Mouse (Mus musculus) midbrain, embryonic 13.5 days (tissue): ENCODE results near the gene Ispd. TPM values are rescaled to one million over a fixed set of nuclear protein-coding genes. Genes with fewer than 3 reads are reported as not detected.

Source experiments
- ATAC-seq: fragments of 200-750 bp; cut with Nextera tagmentation; 2 replicates; pipeline ENCODE4 v1.8.0; 2017; ENCODE audit warnings: mild to moderate bottlenecking, moderate TSS enrichment, moderate library complexity
- H3K27ac ChIP-seq: fragments of 300-500 bp; sonication (generic); 2 replicates; pipeline ENCODE4 v1.5.1; 2015; ENCODE audit warnings: inconsistent platforms, mild to moderate bottlenecking, moderate library complexity
- H3K27me3 ChIP-seq: fragments of 300-500 bp; sonication (generic); 2 replicates; pipeline ENCODE4 v1.6.1; 2015; ENCODE audit warnings: mild to moderate bottlenecking, inconsistent platforms
- H3K36me3 ChIP-seq: fragments of 300-500 bp; sonication (generic); 2 replicates; pipeline ENCODE4 v1.6.1; 2015; ENCODE audit warnings: mild to moderate bottlenecking, inconsistent platforms
- H3K4me1 ChIP-seq: fragments of 300-500 bp; sonication (generic); replicated peaks from 2 replicates; pipeline ENCODE4 v1.6.1; 2015; ENCODE audit warnings: inconsistent platforms
- H3K4me2 ChIP-seq: fragments of 300-500 bp; sonication (generic); replicated peaks from 2 replicates; pipeline ENCODE4 v1.6.1; 2015; ENCODE audit warnings: moderate library complexity, mild to moderate bottlenecking, inconsistent platforms
- H3K4me3 ChIP-seq: fragments of 300-500 bp; sonication (generic); replicated peaks from 2 replicates; pipeline ENCODE4 v1.5.1; 2015; ENCODE audit warnings: mild to moderate bottlenecking, inconsistent platforms
- H3K9ac ChIP-seq: fragments of 300-500 bp; sonication (generic); replicated peaks from 2 replicates; pipeline ENCODE4 v1.6.1; 2015; ENCODE audit warnings: mild to moderate bottlenecking, inconsistent platforms
- H3K9me3 ChIP-seq: fragments of 300-500 bp; sonication (generic); 2 replicates; pipeline ENCODE4 v1.6.1; 2016; ENCODE audit warnings: mild to moderate bottlenecking, inconsistent platforms
- WGBS: fragments of 180-500 bp; shearing (Covaris S2); methylation state at CpG from one replicate; pipeline ENCODE4 v1.1.7; 2015; 5-methylcytosine and 5-hydroxymethylcytosine counted together
- polyA plus RNA-seq: library from polyadenylated mRNA; unstranded; fragments of >200 nt; fragmentation: Nextera tagmentation; extraction: Ambion mirVana; gene quantifications from 2 replicates; pipeline ENCODE4 v1.2.1, GENCODE M21; 2015

Gene Ispd
- polyA plus RNA-seq, 1 experiment from 2014 or later, result 10.9 TPM

- 83% methylated on average over 6 of the region's 6 CpGs for WGBS
- no peaks in the 10 kb centered on the region for H3K36me3 ChIP-seq
- H3K4me2 ChIP-seq, result no peak overlapping the region
Observed at GRCm38 (mm10) chr12:36681779-36682178, 300.5 kb downstream of the Ispd start.

GRCm38 (mm10) chr12:36694072-36694471, 312.8 kb downstream of the Ispd start:
- Histone ChIP-seq H3K4me1 (no peaks in the 10 kb centered on the region), H3K27ac (no peak overlapping the region), H3K9ac (no peak overlapping the region), H3K9me3 (no peaks in the 10 kb centered on the region), H3K4me2 (no peak overlapping the region), H3K36me3 (no peaks in the 10 kb centered on the region), H3K4me3 (no peak overlapping the region), H3K27me3 (no peaks in the 10 kb centered on the region)
- WGBS, result 75% methylated on average over 2 of the region's 2 CpGs
- ATAC-seq, result 0 out of 2 replicates have a peak, but pooled peaks have one; percentile 43

More at GRCm38 (mm10) chr12:36681779-36682178, 300.5 kb downstream of the Ispd start:
- Histone ChIP-seq H3K27ac (no peak overlapping the region), H3K4me1 (no peaks in the 10 kb centered on the region), H3K9ac (no peak overlapping the region), H3K27me3 (no peaks in the 10 kb centered on the region), H3K9me3 (no peaks in the 10 kb centered on the region), H3K4me3 (no peak overlapping the region)
- ATAC-seq, result no peak

DNA sequence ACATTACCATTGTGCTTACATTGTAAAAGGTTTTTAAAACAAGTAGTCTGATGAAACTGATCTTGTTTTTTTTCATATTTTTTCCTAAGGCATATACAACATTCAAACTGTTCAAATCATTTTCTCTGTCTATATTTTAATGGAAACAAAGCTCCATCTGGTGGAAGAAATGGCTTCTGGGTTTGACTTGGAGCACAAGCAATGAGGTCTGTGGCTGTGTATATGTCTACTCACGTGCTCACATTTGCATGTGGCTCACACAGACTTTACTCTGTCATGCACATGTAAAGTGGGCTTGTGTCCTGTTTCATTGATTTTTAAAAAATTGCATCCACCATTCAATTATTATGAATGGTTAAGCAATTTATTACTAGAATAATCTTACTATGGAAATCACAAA, 323.1 kb downstream of the Ispd start:
- no peaks in the 10 kb centered on the region for H3K27me3 ChIP-seq

GRCm38 (mm10) chr12:36708810-36709209, 327.6 kb downstream of the Ispd start:
- no peak overlapping the region for H3K4me3 ChIP-seq
- 0 out of 2 replicates have a peak, but pooled peaks cover 3% of the 10 kb centered on the region for H3K4me1 ChIP-seq
- 78% methylated on average over 1 of the region's 1 CpGs for WGBS
- H3K4me2 ChIP-seq, result no peak overlapping the region
- no peak overlapping the region for H3K27ac ChIP-seq
- no peak overlapping the region for H3K9ac ChIP-seq
- ATAC-seq, result no peak
- no peaks in the 10 kb centered on the region for H3K36me3 ChIP-seq
- H3K9me3 ChIP-seq, result no peaks in the 10 kb centered on the region
- no peaks in the 10 kb centered on the region for H3K27me3 ChIP-seq

More for the DNA sequence above, 323.1 kb downstream of the Ispd start:
- Histone ChIP-seq H3K9me3 (no peaks in the 10 kb centered on the region), H3K27ac (no peak overlapping the region), H3K36me3 (no peaks in the 10 kb centered on the region), H3K9ac (no peak overlapping the region), H3K4me2 (no peak overlapping the region), H3K4me3 (no peak overlapping the region), H3K4me1 (0 out of 2 replicates have a peak, but pooled peaks cover 3% of the 10 kb centered on the region)
- 55% methylated on average over 1 of the region's 1 CpGs for WGBS
- ATAC-seq, result no peak

DNA sequence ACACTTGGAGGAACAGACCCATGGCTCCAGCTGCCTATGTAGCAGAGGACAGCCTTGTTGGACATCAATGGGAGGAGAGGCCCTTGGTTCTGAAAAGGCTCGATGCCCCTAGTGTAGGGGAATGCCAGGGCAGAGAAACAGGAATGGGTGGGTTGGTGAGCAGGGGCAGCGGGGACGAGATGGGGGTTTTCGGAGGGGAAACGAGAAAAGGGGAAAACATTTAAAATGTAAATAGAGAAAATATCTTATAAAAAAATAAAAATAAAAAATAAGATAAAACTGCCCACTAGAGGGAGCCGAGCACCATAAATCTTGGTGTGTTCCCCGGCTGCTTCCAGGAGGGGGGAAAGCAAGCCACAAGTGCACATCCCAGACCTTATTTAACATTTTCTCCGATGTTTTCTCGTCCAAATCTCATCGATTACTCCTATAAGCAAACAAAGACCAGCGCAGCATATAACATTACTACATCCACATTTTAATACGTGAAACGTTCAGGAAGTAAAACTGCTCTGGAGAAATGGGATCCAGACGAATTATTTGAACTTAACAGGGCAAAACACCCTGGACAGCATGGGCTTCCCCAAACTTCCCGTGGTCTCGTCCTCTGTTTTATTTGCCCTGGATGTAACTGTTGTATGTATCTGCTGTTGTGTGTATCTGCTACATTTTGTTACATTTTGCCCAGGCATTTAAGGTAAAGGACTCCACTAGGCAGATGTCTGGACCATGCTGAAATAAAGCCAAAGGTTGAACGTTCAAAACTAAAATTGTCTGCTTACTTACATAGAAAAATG, 332.8 kb downstream of the Ispd start:
- no peaks in the 10 kb centered on the region for H3K27me3 ChIP-seq
- H3K9ac ChIP-seq, result no peak overlapping the region
- ATAC-seq, result peak; percentile 83
- H3K27ac ChIP-seq, result no peak overlapping the region
- no peaks in the 10 kb centered on the region for H3K9me3 ChIP-seq
- H3K4me2 ChIP-seq, result peak overlapping the region; percentile 43
- H3K4me3 ChIP-seq, result 0 out of 2 replicates have a peak overlapping the region, but pooled peaks have one; percentile 10
- 0 out of 2 replicates have a peak, but pooled peaks cover under 1% of the 10 kb centered on the region for H3K4me1 ChIP-seq
- WGBS, result 25% methylated on average over 17 of the region's 17 CpGs
- H3K36me3 ChIP-seq, result no peaks in the 10 kb centered on the region

DNA sequence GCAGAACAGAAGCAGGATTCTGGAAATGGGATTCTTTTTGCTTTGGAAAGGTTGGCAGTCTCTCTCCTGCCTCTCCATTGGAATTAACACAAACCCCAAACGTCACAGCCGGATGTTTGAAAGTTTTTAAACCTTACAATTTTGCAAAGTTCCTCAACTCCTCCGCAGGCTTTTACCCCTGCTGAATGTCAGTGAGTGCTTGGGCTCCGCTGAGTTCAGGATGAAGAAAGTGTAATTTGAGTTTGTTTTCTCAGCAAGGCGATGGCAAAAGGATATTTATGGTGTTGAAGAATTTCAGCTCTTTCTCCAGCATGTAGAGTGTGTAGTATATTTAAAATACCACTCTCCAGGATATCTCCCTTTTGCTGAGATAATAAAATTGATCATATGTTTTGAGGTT, 336.3 kb downstream of the Ispd start:
- Histone ChIP-seq H3K9ac (no peak overlapping the region), H3K36me3 (no peaks in the 10 kb centered on the region), H3K9me3 (no peaks in the 10 kb centered on the region), H3K27me3 (no peaks in the 10 kb centered on the region), H3K4me1 (peaks cover 4% of the 10 kb centered on the region; the same call in 1 of the 2 replicates), H3K27ac (no peak overlapping the region), H3K4me2 (no peak overlapping the region), H3K4me3 (no peak overlapping the region)
- ATAC-seq, result no peak
- WGBS, result 69% methylated on average over 5 of the region's 5 CpGs

DNA sequence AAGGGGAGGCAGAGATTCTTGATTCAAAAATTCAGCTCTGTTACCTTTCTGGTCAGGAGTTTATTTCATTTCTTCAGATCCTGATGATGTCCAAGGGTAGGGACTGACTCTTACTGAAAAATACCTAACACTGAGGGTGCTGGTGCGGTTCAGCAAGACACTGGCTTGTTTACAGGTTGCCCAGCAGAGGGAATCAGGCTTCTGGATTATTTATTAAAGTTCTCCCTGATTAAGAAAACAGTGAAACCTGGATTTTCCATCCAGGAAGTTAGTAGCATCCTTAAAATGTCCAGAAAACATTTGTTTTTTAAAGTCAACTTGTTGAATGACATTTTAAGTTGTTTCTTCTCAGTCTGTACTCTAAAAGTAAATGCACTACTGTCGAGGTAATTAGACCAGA, 337.2 kb downstream of the Ispd start:
- H3K27me3 ChIP-seq, result no peaks in the 10 kb centered on the region
- no peak overlapping the region for H3K4me2 ChIP-seq
- H3K9me3 ChIP-seq, result no peaks in the 10 kb centered on the region
- H3K9ac ChIP-seq, result no peak overlapping the region
- no peaks in the 10 kb centered on the region for H3K36me3 ChIP-seq
- H3K4me3 ChIP-seq, result no peak overlapping the region
- no peak for ATAC-seq
- H3K27ac ChIP-seq, result no peak overlapping the region
- peaks cover 4% of the 10 kb centered on the region; the same call in 1 of the 2 replicates for H3K4me1 ChIP-seq
- 66% methylated on average over 2 of the region's 2 CpGs for WGBS

- no peaks in the 10 kb centered on the region for H3K9me3 ChIP-seq
- H3K9ac ChIP-seq, result no peak overlapping the region
- no peaks in the 10 kb centered on the region for H3K36me3 ChIP-seq
- H3K27ac ChIP-seq, result no peak overlapping the region
- H3K27me3 ChIP-seq, result no peaks in the 10 kb centered on the region
- no peak overlapping the region for H3K4me3 ChIP-seq
- no peak for ATAC-seq
- WGBS, result 73% methylated on average over 3 of the region's 3 CpGs
- H3K4me1 ChIP-seq, result peaks cover 4% of the 10 kb centered on the region; the same call in 1 of the 2 replicates
- H3K4me2 ChIP-seq, result no peak overlapping the region
Observed at GRCm38 (mm10) chr12:36719074-36719473, 337.8 kb downstream of the Ispd start.

DNA sequence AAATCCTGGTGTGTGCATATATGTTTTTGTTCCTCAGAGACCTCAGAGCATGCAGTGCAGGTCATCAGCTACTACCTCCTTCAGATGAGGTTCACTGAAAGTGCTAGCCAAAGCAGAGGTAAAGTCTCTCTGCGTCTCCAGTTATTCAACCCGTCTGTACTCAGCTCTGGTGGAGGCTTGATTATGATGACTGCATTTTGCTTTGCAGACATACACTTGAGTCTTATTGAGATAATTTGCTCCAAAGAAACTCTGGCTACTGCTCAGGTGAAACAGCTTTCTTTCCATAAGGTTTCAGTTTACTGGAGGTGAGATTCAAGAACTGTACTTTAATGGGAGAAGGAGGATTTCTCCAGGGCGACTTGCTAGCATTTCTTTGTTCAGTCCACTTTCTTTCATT, 339.5 kb downstream of the Ispd start:
- Histone ChIP-seq H3K9me3 (no peaks in the 10 kb centered on the region), H3K4me2 (no peak overlapping the region), H3K27me3 (no peaks in the 10 kb centered on the region), H3K9ac (no peak overlapping the region), H3K4me3 (no peak overlapping the region), H3K27ac (no peak overlapping the region), H3K36me3 (no peaks in the 10 kb centered on the region), H3K4me1 (peaks cover 4% of the 10 kb centered on the region; the same call in 1 of the 2 replicates)
- 76% methylated on average over 3 of the region's 3 CpGs for WGBS
- no peak for ATAC-seq

- H3K27me3 ChIP-seq, result no peaks in the 10 kb centered on the region
- H3K9me3 ChIP-seq, result no peaks in the 10 kb centered on the region
- H3K9ac ChIP-seq, result no peak overlapping the region
- 50% methylated on average over 6 of the region's 6 CpGs for WGBS
- H3K36me3 ChIP-seq, result no peaks in the 10 kb centered on the region
- no peak overlapping the region for H3K4me3 ChIP-seq
- no peak overlapping the region for H3K4me2 ChIP-seq
- ATAC-seq, result peak; percentile 53; the same call in 1 of the 2 replicates
- H3K4me1 ChIP-seq, result peaks cover 4% of the 10 kb centered on the region; the same call in 1 of the 2 replicates
- H3K27ac ChIP-seq, result no peak overlapping the region
Observed at GRCm38 (mm10) chr12:36721223-36721622, 340.0 kb downstream of the Ispd start.

DNA sequence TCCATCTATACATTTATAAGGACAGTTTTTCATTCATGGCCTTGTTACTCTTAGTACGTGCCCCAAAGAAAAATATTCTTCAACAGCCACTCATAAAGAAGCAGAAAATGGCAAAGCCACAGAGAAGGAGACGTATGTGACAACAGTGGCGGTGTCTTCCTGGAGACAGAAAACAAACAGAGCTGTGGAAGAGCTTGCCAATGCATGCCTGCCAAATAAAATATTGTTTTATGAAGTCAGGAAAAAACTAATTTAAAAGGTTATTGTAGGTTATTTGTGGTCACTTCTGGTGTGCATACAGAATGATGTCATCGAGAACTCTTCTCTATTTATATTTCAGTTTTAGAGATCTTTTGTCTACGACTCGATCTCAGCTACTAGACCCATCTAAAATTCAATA, 341.5 kb downstream of the Ispd start:
- Histone ChIP-seq H3K4me1 (peaks cover 4% of the 10 kb centered on the region; the same call in 1 of the 2 replicates), H3K9me3 (no peaks in the 10 kb centered on the region), H3K4me2 (no peak overlapping the region), H3K4me3 (no peak overlapping the region), H3K27me3 (no peaks in the 10 kb centered on the region), H3K27ac (no peak overlapping the region), H3K9ac (no peak overlapping the region), H3K36me3 (no peaks in the 10 kb centered on the region)
- WGBS, result 90% methylated on average over 6 of the region's 6 CpGs
- no peak for ATAC-seq

- no peak for ATAC-seq
Observed at GRCm38 (mm10) chr12:36723302-36723701, 342.1 kb downstream of the Ispd start.

More at GRCm38 (mm10) chr12:36723302-36723701, 342.1 kb downstream of the Ispd start:
- 81% methylated on average over 3 of the region's 3 CpGs for WGBS
- H3K9me3 ChIP-seq, result no peaks in the 10 kb centered on the region
- no peaks in the 10 kb centered on the region for H3K36me3 ChIP-seq
- H3K27me3 ChIP-seq, result no peaks in the 10 kb centered on the region
- H3K27ac ChIP-seq, result no peak overlapping the region
- no peak overlapping the region for H3K4me2 ChIP-seq
- H3K4me3 ChIP-seq, result no peak overlapping the region
- H3K9ac ChIP-seq, result no peak overlapping the region
- H3K4me1 ChIP-seq, result peaks cover 4% of the 10 kb centered on the region; the same call in 1 of the 2 replicates
